7 mouse cellular contexts compared by ENCODE assay signal in genomic region chr13:28757846-28758522, GRCm38 (mm10).
A peak's percentile ranks its signal among the peaks of the same experiment; 100 is the strongest.
DNase-seq lines count a peak whose midpoint lies in the region; ATAC-seq and TF ChIP-seq lines count a peak whose summit lies in the region.

No protein-coding gene starts in this region.

- ATAC-seq in heart, embryonic 13.5 days (ENCODE audit: extremely low read depth, insufficient number of reproducible peaks, low FRiP score, low TSS enrichment) = peak; percentile 71
- ATAC-seq in kidney, postnatal 0 days (replicated peaks; ENCODE audit: low FRiP score, low read depth) = peak; percentile 85
- peak; percentile 33; the same call in 1 of the 2 replicates for ATAC-seq in liver, embryonic 14.5 days (ENCODE audit: insufficient read depth)
- peak; percentile 54; the same call in 1 of the 2 replicates for ATAC-seq in neural tube, embryonic 11.5 days (ENCODE audit: insufficient read depth, low FRiP score, low TSS enrichment)
- peak; percentile 90 for ATAC-seq in stomach, embryonic 16.5 days (ENCODE audit: insufficient read depth, low FRiP score)

- H3K27me3 ChIP-seq in forebrain, embryonic 10.5 days (ENCODE audit: poor library complexity, severe bottlenecking) = no peaks in the 10 kb centered on the region
- no peaks in the 10 kb centered on the region for H3K27me3 ChIP-seq in heart, embryonic 13.5 days (replicated peaks)
- no peaks in the 10 kb centered on the region for H3K27me3 ChIP-seq in kidney, postnatal 0 days (ENCODE audit: insufficient read depth, low read length)
- H3K27me3 ChIP-seq in liver, embryonic 14.5 days (ENCODE audit: control insufficient read depth, insufficient read depth, low read length) = no peaks in the 10 kb centered on the region
- no peaks in the 10 kb centered on the region for H3K27me3 ChIP-seq in neural tube, embryonic 11.5 days (ENCODE audit: control insufficient read depth, insufficient read depth, low read length)
- no peaks in the 10 kb centered on the region for H3K27me3 ChIP-seq in stomach, embryonic 16.5 days (ENCODE audit: control insufficient read depth, insufficient read depth, low read length)

- 2% methylated on average over 13 of the region's 13 CpGs for WGBS in forebrain, embryonic 10.5 days
- WGBS in heart, embryonic 13.5 days = 5% methylated on average over 13 of the region's 13 CpGs
- WGBS in kidney, postnatal 0 days = 2% methylated on average over 13 of the region's 13 CpGs
- WGBS in liver, embryonic 14.5 days (ENCODE audit: insufficient replicate concordance) = 4% methylated on average over 13 of the region's 13 CpGs
- WGBS in neural tube, embryonic 11.5 days = 3% methylated on average over 11 of the region's 13 CpGs
- WGBS in stomach, embryonic 16.5 days = 3% methylated on average over 13 of the region's 13 CpGs

- no peak for TF ChIP-seq EP300 in liver, embryonic 14.5 days (IDR thresholded peaks at IDR 0.05; ENCODE audit: low read depth)

- peak overlapping the region; percentile 49 for H3K4me3 ChIP-seq in forebrain, embryonic 10.5 days
- peak overlapping the region; percentile 47 for H3K4me3 ChIP-seq in heart, embryonic 13.5 days
- H3K4me3 ChIP-seq in kidney, postnatal 0 days (replicated peaks; ENCODE audit: low read depth, low read length) = peak overlapping the region; percentile 21
- H3K4me3 ChIP-seq in liver, embryonic 14.5 days (ENCODE audit: insufficient read depth in 1 of 2, low read depth in 2 of 2, low read length in 2 of 2) = peak overlapping the region; percentile 6 to 15; a peak in 2 of 4 replicates
- peak overlapping the region; percentile 14; the same call in 1 of the 2 replicates for H3K4me3 ChIP-seq in neural tube, embryonic 11.5 days (ENCODE audit: low read depth, low read length)
- peak overlapping the region; percentile 40 for H3K4me3 ChIP-seq in stomach, embryonic 16.5 days (replicated peaks; ENCODE audit: low read length)

- H3K27ac ChIP-seq in forebrain, embryonic 10.5 days = peak overlapping the region; percentile 84
- H3K27ac ChIP-seq in heart, embryonic 13.5 days (replicated peaks) = peak overlapping the region; percentile 90
- H3K27ac ChIP-seq in kidney, postnatal 0 days = peak overlapping the region; percentile 82
- H3K27ac ChIP-seq in liver, embryonic 14.5 days = no peak overlapping the region
- H3K27ac ChIP-seq in neural tube, embryonic 11.5 days (ENCODE audit: low read depth, low read length) = peak overlapping the region; percentile 61
- peak overlapping the region; percentile 89 for H3K27ac ChIP-seq in stomach, embryonic 16.5 days (ENCODE audit: low read length)

- DNase-seq in adrenal gland, adult 18-20 months (ENCODE audit: low spot score in 2 of 2) = peak; percentile 16 to 34
- peak; percentile 53 for DNase-seq in forebrain, embryonic 10.5 days (ENCODE audit: extremely low spot score, low spot score)
- peak; percentile 98 for DNase-seq in kidney, postnatal 0 days (ENCODE audit: low spot score)
- peak in 2 of 3 experiments; percentile 6 to 12 for DNase-seq in liver, embryonic 14.5 days (ENCODE audit: low read depth in 3 of 3, low spot score in 3 of 3)
- peak; percentile 72 for DNase-seq in neural tube, embryonic 11.5 days (ENCODE audit: low spot score)

- no peak for TF ChIP-seq CTCF in kidney, postnatal 0 days (IDR thresholded peaks at IDR 0.05; ENCODE audit: low read depth)
- TF ChIP-seq CTCF in liver, embryonic 14.5 days (IDR thresholded peaks at IDR 0.05; ENCODE audit: low read depth) = no peak

- H3K9ac ChIP-seq in heart, embryonic 13.5 days = peak overlapping the region; percentile 79
- H3K9ac ChIP-seq in kidney, postnatal 0 days (ENCODE audit: low read depth, low read length) = peak overlapping the region; percentile 23; the same call in 1 of the 2 replicates
- no peak overlapping the region for H3K9ac ChIP-seq in liver, embryonic 14.5 days (replicated peaks)
- peak overlapping the region; percentile 44 for H3K9ac ChIP-seq in neural tube, embryonic 11.5 days (ENCODE audit: low read length)
- peak overlapping the region; percentile 69 for H3K9ac ChIP-seq in stomach, embryonic 16.5 days (ENCODE audit: low read length)

- H3K9me3 ChIP-seq in forebrain, embryonic 10.5 days = no peaks in the 10 kb centered on the region
- H3K9me3 ChIP-seq in heart, embryonic 13.5 days = no peaks in the 10 kb centered on the region
- H3K9me3 ChIP-seq in kidney, postnatal 0 days (replicated peaks; ENCODE audit: low read length) = no peaks in the 10 kb centered on the region
- no peaks in the 10 kb centered on the region for H3K9me3 ChIP-seq in liver, embryonic 14.5 days (ENCODE audit: control insufficient read depth, low read length)
- H3K9me3 ChIP-seq in neural tube, embryonic 11.5 days (ENCODE audit: control insufficient read depth, low read length) = no peaks in the 10 kb centered on the region
- no peaks in the 10 kb centered on the region for H3K9me3 ChIP-seq in stomach, embryonic 16.5 days (replicated peaks; ENCODE audit: control insufficient read depth, low read length)

- peak overlapping the region; percentile 65 for H3K4me2 ChIP-seq in heart, embryonic 13.5 days
- peak overlapping the region; percentile 46 for H3K4me2 ChIP-seq in kidney, postnatal 0 days (ENCODE audit: low read length)
- peak overlapping the region; percentile 52 for H3K4me2 ChIP-seq in liver, embryonic 14.5 days (ENCODE audit: low read depth)
- peak overlapping the region; percentile 56 for H3K4me2 ChIP-seq in neural tube, embryonic 11.5 days (ENCODE audit: low read depth)
- H3K4me2 ChIP-seq in stomach, embryonic 16.5 days (ENCODE audit: low read depth, low read length) = peak overlapping the region; percentile 70

- H3K4me1 ChIP-seq in forebrain, embryonic 10.5 days = peaks cover 54% of the 10 kb centered on the region
- peaks cover 54% of the 10 kb centered on the region for H3K4me1 ChIP-seq in heart, embryonic 13.5 days
- peaks cover 21% of the 10 kb centered on the region for H3K4me1 ChIP-seq in kidney, postnatal 0 days (replicated peaks; ENCODE audit: insufficient read depth, low read length)
- peaks cover 0 to 16% of the 10 kb centered on the region in 2 experiments; a peak in 2 of 4 replicates for H3K4me1 ChIP-seq in liver, embryonic 14.5 days (replicated peaks; ENCODE audit: control insufficient read depth in 2 of 2, insufficient read depth in 2 of 2, low read length in 1 of 2)
- peaks cover 29% of the 10 kb centered on the region for H3K4me1 ChIP-seq in neural tube, embryonic 11.5 days (ENCODE audit: control insufficient read depth, insufficient read depth, low read length)
- H3K4me1 ChIP-seq in stomach, embryonic 16.5 days (ENCODE audit: control insufficient read depth, insufficient read depth, low read length) = peaks cover 23% of the 10 kb centered on the region

- no peaks in the 10 kb centered on the region for H3K36me3 ChIP-seq in forebrain, embryonic 10.5 days (replicated peaks)
- H3K36me3 ChIP-seq in heart, embryonic 13.5 days = no peaks in the 10 kb centered on the region
- no peaks in the 10 kb centered on the region for H3K36me3 ChIP-seq in kidney, postnatal 0 days (ENCODE audit: insufficient read depth, low read length)
- H3K36me3 ChIP-seq in liver, embryonic 14.5 days (replicated peaks; ENCODE audit: control insufficient read depth, insufficient read depth, low read depth) = no peaks in the 10 kb centered on the region
- no peaks in the 10 kb centered on the region for H3K36me3 ChIP-seq in neural tube, embryonic 11.5 days (ENCODE audit: control insufficient read depth, insufficient read depth, low read length)
- H3K36me3 ChIP-seq in stomach, embryonic 16.5 days (ENCODE audit: control insufficient read depth, insufficient read depth, low read length) = no peaks in the 10 kb centered on the region

Comparison
In these comparisons a context has a peak if more than half of its experiments do, and no peak if none do; other contexts are left out.
1. DNase-seq: peak in every context shown above with its lines; median percentile 98 in kidney, postnatal 0 days; 72 in neural tube, embryonic 11.5 days; 53 in forebrain, embryonic 10.5 days; 25 in adrenal gland, adult 18-20 months; 9 in liver, embryonic 14.5 days.
2. ATAC-seq: peak in every context shown above with its lines; median percentile 90 in stomach, embryonic 16.5 days; 85 in kidney, postnatal 0 days; 71 in heart, embryonic 13.5 days; 54 in neural tube, embryonic 11.5 days; 33 in liver, embryonic 14.5 days.